Mouse (Mus musculus) forebrain, postnatal 0 days (tissue): Measurements from ENCODE around the gene Etfa. TPM values are rescaled to one million over a fixed set of nuclear protein-coding genes. Genes with fewer than 3 reads are reported as not detected.

Source experiments
- ATAC-seq: fragments of 200-750 bp; cut with Nextera tagmentation; 2 replicates; pipeline ENCODE4 v1.8.0; 2017; ENCODE audit warnings: mild to moderate bottlenecking, moderate library complexity
- DNase-seq: peaks from one replicate; pipeline ENCODE4 v3.0.0-alpha.2; 2015
- H3K27ac ChIP-seq: fragments of 300-500 bp; sonication (generic); 2 replicates; pipeline ENCODE4 v1.5.1; 2014; ENCODE audit warnings: low read depth, mild to moderate bottlenecking, antibody characterized with exemption, low read length, moderate library complexity, mixed read lengths
- H3K27me3 ChIP-seq: fragments of 300-500 bp; sonication (generic); 2 replicates; pipeline ENCODE4 v1.6.1; 2014; ENCODE audit warnings: mild to moderate bottlenecking, low read length, mixed read lengths; ENCODE audit not compliant: insufficient read depth
- H3K36me3 ChIP-seq: fragments of 300-500 bp; sonication (generic); 2 replicates; pipeline ENCODE4 v1.6.1; 2014; ENCODE audit warnings: mild to moderate bottlenecking, moderate library complexity; ENCODE audit not compliant: insufficient read depth
- H3K4me1 ChIP-seq: fragments of 300-500 bp; sonication (generic); 2 replicates; pipeline ENCODE4 v1.6.1; 2014; ENCODE audit warnings: antibody characterized with exemption; ENCODE audit not compliant: insufficient read depth
- H3K4me2 ChIP-seq: fragments of 300-500 bp; sonication (generic); 2 replicates; pipeline ENCODE4 v1.6.1; 2014; ENCODE audit warnings: low read depth, mild to moderate bottlenecking, moderate library complexity
- H3K4me3 ChIP-seq: fragments of 300-500 bp; sonication (generic); 2 replicates; pipeline ENCODE4 v1.5.1; 2014; ENCODE audit warnings: low read depth, low read length, mixed read lengths
- H3K9ac ChIP-seq: fragments of 300-500 bp; sonication (generic); 2 replicates; pipeline ENCODE4 v1.6.1; 2014; ENCODE audit warnings: mild to moderate bottlenecking
- H3K9me3 ChIP-seq: fragments of 300-500 bp; sonication (generic); 2 replicates; pipeline ENCODE4 v1.6.1; 2016; ENCODE audit warnings: low read length
- CTCF ChIP-seq: sonication (generic); IDR thresholded peaks from 2 replicates; pipeline ENCODE4 v1.5.1; 2016; ENCODE audit warnings: antibody characterized with exemption, control low read depth, low read depth
- WGBS: fragments of 180-500 bp; shearing (Covaris S2); extraction: QIAGEN DNeasy Blood & Tissue Kit; methylation state at CpG from one replicate; pipeline ENCODE4 v1.1.7; 2014; 5-methylcytosine and 5-hydroxymethylcytosine counted together
- polyA plus RNA-seq: library from polyadenylated mRNA; unstranded; fragments of >200 nt; fragmentation: Nextera tagmentation; extraction: Ambion mirVana; gene quantifications from 2 replicates; pipeline ENCODE4 v1.2.1, GENCODE M21; 2015
- total RNA-seq: library from RNA; depleted of rRNA; stranded (reverse); fragments of >200 nt; gene quantifications from 2 replicates; pipeline ENCODE4 v1.2.3, GENCODE M21; 2014

The Etfa gene
- total and polyA plus RNA-seq, 2 experiments from 2014 or later: 17.9 to 96.0 TPM

GRCm38 (mm10) chr9:55439206-55439780, 72.8 kb downstream of the Etfa start:
- ATAC-seq (no peak), DNase-seq (no peak)
- Histone ChIP-seq H3K36me3 (no peaks in the 10 kb centered on the region), H3K9ac (no peak overlapping the region), H3K27me3 (no peaks in the 10 kb centered on the region), H3K9me3 (no peaks in the 10 kb centered on the region), H3K4me2 (no peak overlapping the region), H3K4me1 (no peaks in the 10 kb centered on the region), H3K27ac (no peak overlapping the region), H3K4me3 (no peak overlapping the region)
- no peak for TF ChIP-seq CTCF
- 90% methylated on average over 5 of the region's 5 CpGs for WGBS

DNA sequence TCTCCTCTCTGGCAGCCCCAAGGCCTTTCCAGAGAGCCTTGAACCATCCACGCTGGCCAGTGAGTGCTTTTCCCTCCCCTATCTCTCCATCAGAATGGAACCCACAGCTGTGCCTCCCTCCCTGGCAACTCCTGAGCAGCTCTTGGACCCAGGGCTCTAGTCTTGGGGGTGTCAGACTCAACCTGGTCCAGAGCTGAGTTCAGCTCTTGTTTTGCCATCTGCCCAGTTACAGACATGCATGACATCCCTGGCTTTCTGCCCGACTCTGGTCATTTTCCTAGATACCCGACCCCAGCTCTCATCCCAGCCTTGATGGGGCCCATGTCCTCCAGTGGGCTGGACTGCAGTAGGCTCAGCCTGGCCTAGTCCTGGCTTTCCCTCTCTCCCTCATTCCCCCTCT, 73.6 kb downstream of the Etfa start:
- Histone ChIP-seq H3K27me3 (no peaks in the 10 kb centered on the region), H3K36me3 (no peaks in the 10 kb centered on the region), H3K9ac (no peak overlapping the region), H3K4me3 (no peak overlapping the region), H3K4me1 (no peaks in the 10 kb centered on the region), H3K9me3 (no peaks in the 10 kb centered on the region), H3K27ac (no peak overlapping the region), H3K4me2 (no peak overlapping the region)
- WGBS: 75% methylated on average over 3 of the region's 3 CpGs
- TF ChIP-seq CTCF: no peak
- ATAC-seq (no peak), DNase-seq (no peak)

- no peak overlapping the region for H3K27ac ChIP-seq
- no peak overlapping the region for H3K4me2 ChIP-seq
- DNase-seq: no peak
- H3K9ac ChIP-seq: no peak overlapping the region
- H3K4me1 ChIP-seq: no peaks in the 10 kb centered on the region
- H3K9me3 ChIP-seq: no peaks in the 10 kb centered on the region
- no peaks in the 10 kb centered on the region for H3K27me3 ChIP-seq
- H3K36me3 ChIP-seq: no peaks in the 10 kb centered on the region
- no peak for TF ChIP-seq CTCF
- 78% methylated on average over 5 of the region's 5 CpGs for WGBS
- no peak overlapping the region for H3K4me3 ChIP-seq
- no peak for ATAC-seq
Measured at GRCm38 (mm10) chr9:55433875-55434274, 78.2 kb downstream of the Etfa start.

- WGBS: 72% methylated on average over 14 of the region's 14 CpGs
- no peak for ATAC-seq
Measured at GRCm38 (mm10) chr9:55432306-55433289, 79.4 kb downstream of the Etfa start.

GRCm38 (mm10) chr9:55430133-55430532, 81.9 kb downstream of the Etfa start:
- Histone ChIP-seq H3K9ac (no peak overlapping the region), H3K9me3 (no peaks in the 10 kb centered on the region), H3K27me3 (no peaks in the 10 kb centered on the region), H3K4me3 (no peak overlapping the region), H3K4me2 (no peak overlapping the region; the same call in 1 of the 2 replicates), H3K4me1 (no peaks in the 10 kb centered on the region), H3K36me3 (no peaks in the 10 kb centered on the region), H3K27ac (no peak overlapping the region)
- 29% methylated on average over 20 of the region's 20 CpGs for WGBS
- ATAC-seq: peak; percentile 40; the same call in 1 of the 2 replicates
- no peak for TF ChIP-seq CTCF
- peak; percentile 28 for DNase-seq

More at GRCm38 (mm10) chr9:55432306-55433289, 79.4 kb downstream of the Etfa start:
- no peak for TF ChIP-seq CTCF
- Histone ChIP-seq H3K36me3 (no peaks in the 10 kb centered on the region), H3K4me1 (no peaks in the 10 kb centered on the region), H3K9ac (no peak overlapping the region), H3K9me3 (no peaks in the 10 kb centered on the region), H3K27me3 (no peaks in the 10 kb centered on the region), H3K4me3 (no peak overlapping the region), H3K27ac (no peak overlapping the region), H3K4me2 (no peak overlapping the region)
- DNase-seq: no peak

DNA sequence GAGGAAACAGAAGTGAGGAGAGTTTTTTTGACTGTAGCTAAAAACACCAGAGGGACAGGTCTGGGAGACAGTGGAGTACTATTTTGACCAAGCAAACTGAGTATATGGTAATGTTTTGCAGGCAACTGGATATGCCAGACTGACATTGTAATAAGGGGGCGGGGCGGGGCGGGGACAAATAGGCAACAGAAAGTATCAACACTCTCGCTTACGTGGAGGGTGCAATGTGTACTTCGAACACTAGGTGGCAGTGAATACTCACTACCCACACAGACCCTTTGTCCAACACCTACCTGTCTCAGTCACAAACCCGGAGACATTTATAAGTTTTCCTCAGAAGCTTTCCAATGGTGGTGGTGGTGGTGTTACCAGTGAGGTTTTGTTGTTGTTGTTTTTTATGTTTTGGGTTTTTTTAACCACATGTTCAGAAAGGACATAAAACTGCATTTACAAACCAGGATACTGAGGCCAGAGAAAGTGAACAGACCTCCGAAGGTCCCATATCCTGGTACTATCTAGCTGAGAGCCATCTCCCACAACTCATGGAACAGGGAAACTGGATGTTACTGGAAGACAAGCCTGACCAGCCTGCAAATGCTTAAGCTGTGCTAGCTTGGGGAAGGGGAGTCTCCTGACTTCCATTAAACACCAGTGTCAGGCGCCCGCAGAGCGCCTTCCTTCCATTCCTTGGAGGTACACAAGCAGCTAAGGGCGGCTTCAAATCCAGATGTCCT, 82.6 kb downstream of the Etfa start:
- peak; percentile 85 for DNase-seq
- 34% methylated on average over 12 of the region's 12 CpGs for WGBS
- Histone ChIP-seq H3K4me3 (no peak overlapping the region), H3K27ac (no peak overlapping the region), H3K27me3 (no peaks in the 10 kb centered on the region), H3K9ac (no peak overlapping the region), H3K4me1 (no peaks in the 10 kb centered on the region), H3K4me2 (no peak overlapping the region), H3K9me3 (no peaks in the 10 kb centered on the region), H3K36me3 (no peaks in the 10 kb centered on the region)
- peak; percentile 87 for ATAC-seq
- peak; percentile 86 for TF ChIP-seq CTCF
